Mouse (Mus musculus) kidney, postnatal 0 days (tissue): ENCODE results near the gene Ccdc97. TPM values are rescaled to one million over a fixed set of nuclear protein-coding genes. Genes with fewer than 3 reads are reported as not detected.

Experiments
- ATAC-seq: fragments of 200-750 bp; cut with Nextera tagmentation; replicated peaks from 2 replicates; pipeline ENCODE4 v1.8.0; 2017; ENCODE audit warnings: low read depth, moderate number of reproducible peaks, moderate TSS enrichment, moderate library complexity; ENCODE audit not compliant: low FRiP score
- DNase-seq: peaks from one replicate; pipeline ENCODE4 v3.0.0-alpha.2; 2016; ENCODE audit warnings: low spot score
- H3K27ac ChIP-seq: fragments of 300-500 bp; sonication (generic); 2 replicates; pipeline ENCODE4 v1.5.1; 2014; ENCODE audit warnings: mild to moderate bottlenecking
- H3K27me3 ChIP-seq: fragments of 300-500 bp; sonication (generic); 2 replicates; pipeline ENCODE4 v1.6.1; 2014; ENCODE audit warnings: low read length, mixed read lengths; ENCODE audit not compliant: insufficient read depth
- H3K36me3 ChIP-seq: fragments of 300-500 bp; sonication (generic); 2 replicates; pipeline ENCODE4 v1.6.1; 2014; ENCODE audit warnings: low read length, mixed read lengths; ENCODE audit not compliant: insufficient read depth
- H3K4me1 ChIP-seq: fragments of 300-500 bp; sonication (generic); replicated peaks from 2 replicates; pipeline ENCODE4 v1.6.1; 2014; ENCODE audit warnings: antibody characterized with exemption, low read length, mixed read lengths; ENCODE audit not compliant: insufficient read depth
- H3K4me2 ChIP-seq: fragments of 300-500 bp; sonication (generic); 2 replicates; pipeline ENCODE4 v1.6.1; 2014; ENCODE audit warnings: mild to moderate bottlenecking, low read length, moderate library complexity, mixed read lengths
- H3K4me3 ChIP-seq: fragments of 300-500 bp; sonication (generic); replicated peaks from 2 replicates; pipeline ENCODE4 v1.5.1; 2014; ENCODE audit warnings: low read depth, low read length
- H3K9ac ChIP-seq: fragments of 300-500 bp; sonication (generic); 2 replicates; pipeline ENCODE4 v1.6.1; 2014; ENCODE audit warnings: low read depth, low read length
- H3K9me3 ChIP-seq: fragments of 300-500 bp; sonication (generic); replicated peaks from 2 replicates; pipeline ENCODE4 v1.6.1; 2016; ENCODE audit warnings: low read length, inconsistent platforms, mixed read lengths
- CTCF ChIP-seq: IDR thresholded peaks from 2 replicates; pipeline ENCODE4 v1.5.1; 2016; ENCODE audit warnings: antibody characterized with exemption, low read depth, mild to moderate bottlenecking, moderate library complexity
- WGBS: fragments of 180-500 bp; shearing (Covaris S2); extraction: QIAGEN DNeasy Blood & Tissue Kit; methylation state at CpG from one replicate; pipeline ENCODE4 v1.1.7; 2014; 5-methylcytosine and 5-hydroxymethylcytosine counted together
- polyA plus RNA-seq: library from polyadenylated mRNA; unstranded; fragments of >200 nt; fragmentation: Nextera tagmentation; extraction: Ambion mirVana; gene quantifications from 2 replicates; pipeline ENCODE4 v1.2.1, GENCODE M21; 2015

Gene Ccdc97
- polyA plus RNA-seq, 1 experiment from 2014 or later = 19.4 TPM

- Histone ChIP-seq H3K27ac (no peak overlapping the region), H3K27me3 (no peaks in the 10 kb centered on the region), H3K4me1 (no peaks in the 10 kb centered on the region), H3K9me3 (no peaks in the 10 kb centered on the region), H3K9ac (no peak overlapping the region), H3K4me2 (no peak overlapping the region), H3K4me3 (no peak overlapping the region), H3K36me3 (peaks cover 88% of the 10 kb centered on the region)
- WGBS = 76% methylated on average over 3 of the region's 3 CpGs
- ATAC-seq (no peak), DNase-seq (no peak)
- TF ChIP-seq CTCF = no peak
Measured at GRCm38 (mm10) chr7:25746844-25747243, 28.0 kb upstream of the Ccdc97 start.

- no peak overlapping the region for H3K27ac ChIP-seq
- peaks cover 86% of the 10 kb centered on the region for H3K36me3 ChIP-seq
- TF ChIP-seq CTCF = no peak
- no peak overlapping the region for H3K4me3 ChIP-seq
- WGBS = 82% methylated on average over 3 of the region's 3 CpGs
- H3K9ac ChIP-seq = no peak overlapping the region
- H3K9me3 ChIP-seq = no peaks in the 10 kb centered on the region
- no peak overlapping the region for H3K4me2 ChIP-seq
- ATAC-seq (no peak), DNase-seq (no peak)
- no peaks in the 10 kb centered on the region for H3K4me1 ChIP-seq
- no peaks in the 10 kb centered on the region for H3K27me3 ChIP-seq
Measured at GRCm38 (mm10) chr7:25738277-25738676, 19.4 kb upstream of the Ccdc97 start.

- Histone ChIP-seq H3K9me3 (no peaks in the 10 kb centered on the region), H3K27me3 (no peaks in the 10 kb centered on the region), H3K36me3 (peaks cover 86% of the 10 kb centered on the region), H3K4me2 (no peak overlapping the region), H3K9ac (no peak overlapping the region), H3K4me1 (no peaks in the 10 kb centered on the region), H3K4me3 (no peak overlapping the region), H3K27ac (no peak overlapping the region)
- DNase-seq (no peak), ATAC-seq (no peak)
- WGBS = 90% methylated on average over 2 of the region's 2 CpGs
- peak; percentile 43 for TF ChIP-seq CTCF
Measured at GRCm38 (mm10) chr7:25736920-25737319, 18.0 kb upstream of the Ccdc97 start.

GRCm38 (mm10) chr7:25734991-25735390 lies 16.1 kb upstream of the Ccdc97 start:
- no peak overlapping the region for H3K4me3 ChIP-seq
- H3K27ac ChIP-seq = no peak overlapping the region
- no peaks in the 10 kb centered on the region for H3K4me1 ChIP-seq
- H3K27me3 ChIP-seq = no peaks in the 10 kb centered on the region
- no peak for TF ChIP-seq CTCF
- 78% methylated on average over 4 of the region's 4 CpGs for WGBS
- peaks cover 85% of the 10 kb centered on the region for H3K36me3 ChIP-seq
- ATAC-seq (no peak), DNase-seq (no peak)
- H3K9ac ChIP-seq = no peak overlapping the region
- no peaks in the 10 kb centered on the region for H3K9me3 ChIP-seq
- no peak overlapping the region for H3K4me2 ChIP-seq

GRCm38 (mm10) chr7:25731294-25732055 lies 12.6 kb upstream of the Ccdc97 start:
- ATAC-seq = no peak
- Histone ChIP-seq H3K9ac (no peak overlapping the region), H3K27me3 (no peaks in the 10 kb centered on the region), H3K27ac (no peak overlapping the region), H3K36me3 (peaks cover 92% of the 10 kb centered on the region), H3K4me2 (no peak overlapping the region), H3K9me3 (no peaks in the 10 kb centered on the region), H3K4me3 (no peak overlapping the region), H3K4me1 (no peaks in the 10 kb centered on the region)
- TF ChIP-seq CTCF = no peak
- 89% methylated on average over 8 of the region's 8 CpGs for WGBS
- DNase-seq = no peak

GRCm38 (mm10) chr7:25729862-25730261 lies 11.0 kb upstream of the Ccdc97 start:
- Histone ChIP-seq H3K27me3 (no peaks in the 10 kb centered on the region), H3K9me3 (no peaks in the 10 kb centered on the region), H3K9ac (no peak overlapping the region), H3K4me3 (no peak overlapping the region), H3K4me2 (no peak overlapping the region), H3K4me1 (no peaks in the 10 kb centered on the region), H3K36me3 (peaks cover 92% of the 10 kb centered on the region), H3K27ac (no peak overlapping the region)
- DNase-seq (no peak), ATAC-seq (no peak)
- no peak for TF ChIP-seq CTCF
- whole genome bisulfite sequencing = 83% methylated on average over 2 of the region's 2 CpGs

GRCm38 (mm10) chr7:25729396-25729795 lies 10.5 kb upstream of the Ccdc97 start:
- Histone ChIP-seq H3K27me3 (no peaks in the 10 kb centered on the region), H3K4me3 (no peak overlapping the region), H3K4me1 (no peaks in the 10 kb centered on the region), H3K36me3 (peaks cover 92% of the 10 kb centered on the region), H3K4me2 (no peak overlapping the region), H3K9me3 (no peaks in the 10 kb centered on the region), H3K9ac (no peak overlapping the region), H3K27ac (no peak overlapping the region)
- no peak for TF ChIP-seq CTCF
- ATAC-seq (no peak), DNase-seq (no peak)
- 43% methylated on average over 2 of the region's 2 CpGs for WGBS
